ENCODE assay signal across 9 mouse cellular contexts in the genomic region with DNA sequence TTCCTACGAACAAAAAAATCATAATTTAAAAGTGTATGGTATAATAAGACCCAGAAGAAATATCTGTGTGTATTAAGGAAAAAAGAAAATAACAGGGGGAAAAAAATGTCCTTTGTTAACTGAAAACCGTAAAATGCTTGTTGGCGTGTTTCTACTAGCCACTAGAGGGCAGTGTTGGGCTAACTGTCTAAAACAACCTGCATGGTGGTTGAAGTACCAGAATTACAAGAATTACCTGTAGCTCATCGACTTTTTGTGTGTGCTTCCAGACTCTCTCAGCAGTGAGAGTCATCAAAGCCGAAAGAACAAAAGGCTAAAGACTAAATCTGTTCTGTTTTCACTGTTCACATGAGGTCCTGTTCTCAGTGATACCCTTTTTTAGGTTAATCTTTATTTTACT. TPM values are rescaled to one million over a fixed set of nuclear protein-coding genes. Genes with fewer than 3 reads are reported as not detected.
A peak's percentile ranks its signal among the peaks of the same experiment; 100 is the strongest.
DNase-seq lines count a peak whose midpoint lies in the region; ATAC-seq lines count a peak whose summit lies in the region.
"Had no signal": no experiment of that assay in that cellular context is flagged by ENCODE, and none has a peak within 500 bp of the region (broad histone marks: within the 10 kb centered on the region; RNA-seq: fewer than 3 reads in every experiment).

No protein-coding gene starts in this region.

- no peak overlapping the region for H3K4me2 ChIP-seq in midbrain, embryonic 13.5 days (replicated peaks)
- H3K4me2 ChIP-seq: liver, embryonic 15.5 days had no signal

- no peak overlapping the region for H3K27ac ChIP-seq in midbrain, embryonic 13.5 days
- H3K27ac ChIP-seq: liver, embryonic 15.5 days had no signal

- ATAC-seq in midbrain, embryonic 13.5 days: peak; percentile 63; the same call in 1 of the 2 replicates

- peak; percentile 49 for DNase-seq in gastrocnemius, adult 18-20 months (ENCODE audit: low spot score)
- DNase-seq in gastrocnemius, postnatal 14 days: no peak
- peak; percentile 46 for DNase-seq in urinary bladder, postnatal 14 days (ENCODE audit: low spot score)
- no peak for DNase-seq in urinary bladder, postnatal 10 days (ENCODE audit: low spot score)
- peak; percentile 80 for DNase-seq in embryo, embryonic 10.5 days (ENCODE audit: low spot score)
- DNase-seq in hindlimb bud, embryonic 11.5 days (ENCODE audit: extremely low spot score, low read depth, low spot score): peak; percentile 61
- DNase-seq in testis, postnatal 10 days (ENCODE audit: low spot score): no peak

- no peak overlapping the region for H3K4me3 ChIP-seq in midbrain, embryonic 13.5 days (replicated peaks)
- H3K4me3 ChIP-seq: liver, embryonic 15.5 days had no signal

- no peak overlapping the region for H3K9ac ChIP-seq in midbrain, embryonic 13.5 days (replicated peaks)
- H3K9ac ChIP-seq: liver, embryonic 15.5 days had no signal

- H3K36me3 ChIP-seq in midbrain, embryonic 13.5 days: no peaks in the 10 kb centered on the region
- H3K36me3 ChIP-seq: liver, embryonic 15.5 days had no signal

- H3K27me3 ChIP-seq in midbrain, embryonic 13.5 days: no peaks in the 10 kb centered on the region
- H3K27me3 ChIP-seq: liver, embryonic 15.5 days had no signal

- no peaks in the 10 kb centered on the region for H3K9me3 ChIP-seq in midbrain, embryonic 13.5 days
- H3K9me3 ChIP-seq: liver, embryonic 15.5 days had no signal

- no peaks in the 10 kb centered on the region for H3K4me1 ChIP-seq in midbrain, embryonic 13.5 days (replicated peaks)
- H3K4me1 ChIP-seq: liver, embryonic 15.5 days had no signal

- 29% methylated on average over 5 of the region's 5 CpGs for WGBS in midbrain, embryonic 13.5 days

- intact Hi-C loops in gastrocnemius, postnatal 14 days (cut with DNase I; ENCODE audit: low total_unique reads): loop anchor here (2.0 kb wide), 1 partner anchor 298 kb away; no protein-coding TSS in a partner anchor

RNA-seq across cellular contexts. Expression of gene Cox18, which starts 20.6 kb away (rescaled TPM):
- 1 to 10 TPM; 8.7 to 9.2 TPM for total RNA-seq in gastrocnemius, adult 18-20 months (2021)
- total RNA-seq in gastrocnemius, postnatal 14 days (2021): 1 to 10 TPM; 7.9 to 8.7 TPM
- 25.7 and 26.3 TPM in 2 replicates for polyA plus RNA-seq in midbrain, embryonic 13.5 days (2015; fragmentation: Nextera tagmentation; extraction: Ambion mirVana)

Comparison
In these comparisons a context has a peak if more than half of its experiments do, and no peak if none do; other contexts are left out.
1. DNase-seq: peak in gastrocnemius, adult 18-20 months (single experiment), urinary bladder, postnatal 14 days (single experiment), embryo, embryonic 10.5 days (single experiment) and hindlimb bud, embryonic 11.5 days (single experiment); none in gastrocnemius, postnatal 14 days (single experiment), urinary bladder, postnatal 10 days (single experiment) and testis, postnatal 10 days (single experiment).